Mouse (Mus musculus) kidney, postnatal 0 days (tissue): ENCODE measurements around the gene Marf1. TPM values are rescaled to one million over a fixed set of nuclear protein-coding genes. Genes with fewer than 3 reads are reported as not detected.

Source experiments
- ATAC-seq: fragments of 200-750 bp; cut with Nextera tagmentation; replicated peaks from 2 replicates; pipeline ENCODE4 v1.8.0; 2017; ENCODE audit warnings: low read depth, moderate number of reproducible peaks, moderate TSS enrichment, moderate library complexity; ENCODE audit not compliant: low FRiP score
- DNase-seq: peaks from one replicate; pipeline ENCODE4 v3.0.0-alpha.2; 2016; ENCODE audit warnings: low spot score
- H3K27ac ChIP-seq: fragments of 300-500 bp; sonication (generic); 2 replicates; pipeline ENCODE4 v1.5.1; 2014; ENCODE audit warnings: mild to moderate bottlenecking
- H3K27me3 ChIP-seq: fragments of 300-500 bp; sonication (generic); 2 replicates; pipeline ENCODE4 v1.6.1; 2014; ENCODE audit warnings: low read length, mixed read lengths; ENCODE audit not compliant: insufficient read depth
- H3K36me3 ChIP-seq: fragments of 300-500 bp; sonication (generic); 2 replicates; pipeline ENCODE4 v1.6.1; 2014; ENCODE audit warnings: low read length, mixed read lengths; ENCODE audit not compliant: insufficient read depth
- H3K4me1 ChIP-seq: fragments of 300-500 bp; sonication (generic); replicated peaks from 2 replicates; pipeline ENCODE4 v1.6.1; 2014; ENCODE audit warnings: antibody characterized with exemption, low read length, mixed read lengths; ENCODE audit not compliant: insufficient read depth
- H3K4me2 ChIP-seq: fragments of 300-500 bp; sonication (generic); 2 replicates; pipeline ENCODE4 v1.6.1; 2014; ENCODE audit warnings: mild to moderate bottlenecking, low read length, moderate library complexity, mixed read lengths
- H3K4me3 ChIP-seq: fragments of 300-500 bp; sonication (generic); replicated peaks from 2 replicates; pipeline ENCODE4 v1.5.1; 2014; ENCODE audit warnings: low read depth, low read length
- H3K9ac ChIP-seq: fragments of 300-500 bp; sonication (generic); 2 replicates; pipeline ENCODE4 v1.6.1; 2014; ENCODE audit warnings: low read depth, low read length
- H3K9me3 ChIP-seq: fragments of 300-500 bp; sonication (generic); replicated peaks from 2 replicates; pipeline ENCODE4 v1.6.1; 2016; ENCODE audit warnings: low read length, inconsistent platforms, mixed read lengths
- CTCF ChIP-seq: IDR thresholded peaks from 2 replicates; pipeline ENCODE4 v1.5.1; 2016; ENCODE audit warnings: antibody characterized with exemption, low read depth, mild to moderate bottlenecking, moderate library complexity
- WGBS: fragments of 180-500 bp; shearing (Covaris S2); extraction: QIAGEN DNeasy Blood & Tissue Kit; methylation state at CpG from one replicate; pipeline ENCODE4 v1.1.7; 2014; 5-methylcytosine and 5-hydroxymethylcytosine counted together
- polyA plus RNA-seq: library from polyadenylated mRNA; unstranded; fragments of >200 nt; fragmentation: Nextera tagmentation; extraction: Ambion mirVana; gene quantifications from 2 replicates; pipeline ENCODE4 v1.2.1, GENCODE M21; 2015

Gene Marf1
- polyA plus RNA-seq, 1 experiment from 2014 or later, result 10.2 TPM

GRCm38 (mm10) chr16:14147712-14148111, 15.4 kb downstream of the Marf1 start:
- Histone ChIP-seq H3K4me2 (no peak overlapping the region), H3K4me3 (no peak overlapping the region), H3K9ac (no peak overlapping the region), H3K27ac (no peak overlapping the region), H3K9me3 (no peaks in the 10 kb centered on the region), H3K27me3 (no peaks in the 10 kb centered on the region), H3K4me1 (no peaks in the 10 kb centered on the region), H3K36me3 (peaks cover 43% of the 10 kb centered on the region)
- DNase-seq, result no peak
- no peak for ATAC-seq
- TF ChIP-seq CTCF, result peak; percentile 49

GRCm38 (mm10) chr16:14143298-14143697, 19.9 kb downstream of the Marf1 start:
- Histone ChIP-seq H3K27ac (no peak overlapping the region), H3K4me1 (no peaks in the 10 kb centered on the region), H3K9me3 (no peaks in the 10 kb centered on the region), H3K4me2 (no peak overlapping the region), H3K36me3 (peaks cover 61% of the 10 kb centered on the region), H3K9ac (no peak overlapping the region), H3K27me3 (no peaks in the 10 kb centered on the region), H3K4me3 (no peak overlapping the region)
- ATAC-seq (no peak), DNase-seq (no peak)
- no peak for TF ChIP-seq CTCF
- WGBS, result 80% methylated on average over 3 of the region's 3 CpGs

- no peaks in the 10 kb centered on the region for H3K27me3 ChIP-seq
- no peak overlapping the region for H3K4me3 ChIP-seq
- no peak overlapping the region for H3K27ac ChIP-seq
- TF ChIP-seq CTCF, result no peak
- DNase-seq (no peak), ATAC-seq (no peak)
- H3K9me3 ChIP-seq, result no peaks in the 10 kb centered on the region
- H3K4me2 ChIP-seq, result no peak overlapping the region
- peaks cover 64% of the 10 kb centered on the region for H3K36me3 ChIP-seq
- no peak overlapping the region for H3K9ac ChIP-seq
- no peaks in the 10 kb centered on the region for H3K4me1 ChIP-seq
These were observed 24.0 kb downstream of the Marf1 start for GRCm38 (mm10) chr16:14139106-14139505.

GRCm38 (mm10) chr16:14137976-14138561, 25.1 kb downstream of the Marf1 start:
- Histone ChIP-seq H3K36me3 (peaks cover 64% of the 10 kb centered on the region), H3K9me3 (no peaks in the 10 kb centered on the region), H3K4me1 (no peaks in the 10 kb centered on the region), H3K27me3 (no peaks in the 10 kb centered on the region), H3K9ac (no peak overlapping the region), H3K4me2 (no peak overlapping the region), H3K27ac (no peak overlapping the region), H3K4me3 (no peak overlapping the region)
- WGBS, result 89% methylated on average over 1 of the region's 1 CpGs
- no peak for ATAC-seq
- DNase-seq, result no peak
- no peak for TF ChIP-seq CTCF

GRCm38 (mm10) chr16:14135014-14135413, 28.1 kb downstream of the Marf1 start:
- no peak overlapping the region for H3K4me2 ChIP-seq
- H3K27ac ChIP-seq, result no peak overlapping the region
- ATAC-seq (no peak), DNase-seq (no peak)
- TF ChIP-seq CTCF, result no peak
- no peak overlapping the region for H3K4me3 ChIP-seq
- H3K9me3 ChIP-seq, result no peaks in the 10 kb centered on the region
- no peaks in the 10 kb centered on the region for H3K4me1 ChIP-seq
- peaks cover 63% of the 10 kb centered on the region for H3K36me3 ChIP-seq
- 93% methylated on average over 2 of the region's 2 CpGs for WGBS
- no peak overlapping the region for H3K9ac ChIP-seq
- no peaks in the 10 kb centered on the region for H3K27me3 ChIP-seq

GRCm38 (mm10) chr16:14131838-14132237, 31.3 kb downstream of the Marf1 start:
- Histone ChIP-seq H3K9me3 (no peaks in the 10 kb centered on the region), H3K4me1 (no peaks in the 10 kb centered on the region), H3K36me3 (peaks cover 66% of the 10 kb centered on the region), H3K4me3 (no peak overlapping the region), H3K27me3 (no peaks in the 10 kb centered on the region), H3K9ac (no peak overlapping the region), H3K4me2 (no peak overlapping the region), H3K27ac (no peak overlapping the region)
- WGBS, result 84% methylated on average over 5 of the region's 5 CpGs
- no peak for DNase-seq
- no peak for ATAC-seq
- TF ChIP-seq CTCF, result no peak

GRCm38 (mm10) chr16:14131376-14131775, 31.8 kb downstream of the Marf1 start:
- H3K9me3 ChIP-seq, result no peaks in the 10 kb centered on the region
- H3K4me3 ChIP-seq, result no peak overlapping the region
- ATAC-seq (no peak), DNase-seq (peak; percentile 7)
- H3K9ac ChIP-seq, result no peak overlapping the region
- H3K27me3 ChIP-seq, result no peaks in the 10 kb centered on the region
- H3K4me1 ChIP-seq, result no peaks in the 10 kb centered on the region
- H3K36me3 ChIP-seq, result peaks cover 62% of the 10 kb centered on the region
- H3K27ac ChIP-seq, result no peak overlapping the region
- peak; percentile 32; the same call in 1 of the 2 replicates for TF ChIP-seq CTCF
- H3K4me2 ChIP-seq, result no peak overlapping the region
- 84% methylated on average over 3 of the region's 3 CpGs for WGBS
